Mouse (Mus musculus): ENCODE data around the gene Uts2. TPM values are rescaled to one million over a fixed set of nuclear protein-coding genes. Genes with fewer than 3 reads are reported as not detected.

Gene Uts2
- total and polyA plus RNA-seq, 3 experiments = not detected

DNA sequence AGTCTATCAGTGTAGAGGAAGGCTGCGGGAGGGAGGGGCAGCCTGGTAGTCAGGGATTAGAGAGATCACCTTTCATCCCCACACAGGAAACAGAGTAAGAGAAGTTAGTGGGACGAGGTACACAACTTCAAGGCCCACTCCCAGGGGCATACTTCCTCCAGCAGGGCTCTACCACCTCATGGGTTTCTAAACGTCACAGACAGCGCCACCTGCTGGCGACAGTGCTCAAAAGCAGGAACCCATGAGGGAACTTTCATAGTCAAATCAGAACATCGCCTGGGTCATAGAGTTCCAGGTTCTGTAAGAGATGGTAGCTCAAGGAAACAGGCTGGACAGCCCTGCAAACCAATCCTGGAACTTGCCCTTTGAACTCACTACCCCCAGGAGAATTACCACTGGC is 6.7 kb upstream of the Uts2 start:
- Histone ChIP-seq H3K4me3 (replicated peaks in 1 of 3; ENCODE audit: low read depth in 2 of 3, low read length in 2 of 3, poor library complexity in 1 of 3) (no peak overlapping the region), H3K36me3 (replicated peaks in 1 of 2; ENCODE audit: control insufficient read depth in 1 of 2, insufficient read depth in 1 of 2, low read length in 1 of 2) (no peaks in the 10 kb centered on the region), H3K9me3 (replicated peaks; ENCODE audit: low read length) (peaks cover 4% of the 10 kb centered on the region), H3K4me1 (ENCODE audit: control insufficient read depth in 1 of 2, insufficient read depth in 2 of 2) (peaks cover 4 to 5% of the 10 kb centered on the region in 2 experiments; a peak in 2 of 4 replicates), H3K4me2 (ENCODE audit: insufficient read depth, low read depth, poor library complexity, severe bottlenecking) (no peak overlapping the region), H3K27ac (ENCODE audit: insufficient read depth, low read depth) (no peak overlapping the region), H3K27me3 (replicated peaks) (no peaks in the 10 kb centered on the region), H3K79me2 (replicated peaks; ENCODE audit: control insufficient read depth, extremely low read depth, insufficient read depth, poor library complexity, severe bottlenecking) (no peaks in the 10 kb centered on the region), H3K9ac (ENCODE audit: insufficient read depth, low read depth) (no peak overlapping the region)
- dilution Hi-C loops (cut with MboI; ENCODE audit: extremely low pct_ligation_motif_present, extremely low pct_unique_long_range_greater_than_20kb, low sequenced_read_pairs) (no loop called here), in situ Hi-C loops (cut with MboI; ENCODE audit: low pct_ligation_motif_present, low pct_unique_long_range_greater_than_20kb, low sequenced_read_pairs) (no loop called here)
- peak; percentile 68 for DNase-seq (ENCODE audit: extremely low read depth)
- 0 out of 2 replicates have a peak, but pooled peaks have one; percentile 59 for TF ChIP-seq MYC (IDR thresholded peaks at IDR 0.05; ENCODE audit: low read depth, low read length)
- no peak for TF ChIP-seq JUND (conservative IDR thresholded peaks at IDR 0.05; ENCODE audit: low read depth, low read length)
- TF ChIP-seq CHD1 (IDR thresholded peaks at IDR 0.05; ENCODE audit: low read depth, low read length) = no peak
- TF ChIP-seq NELFE (IDR thresholded peaks at IDR 0.05; ENCODE audit: low read depth, low read length) = no peak
- peak; percentile 75 for TF ChIP-seq SMC3 (IDR thresholded peaks at IDR 0.05; ENCODE audit: low read depth, low read length)
- peak; percentile 26 to 75; a peak in 3 of 4 replicates for TF ChIP-seq CTCF (conservative IDR thresholded peaks at IDR 0.05 in 1 of 2, IDR thresholded peaks at IDR 0.05 in 1 of 2; ENCODE audit: low read depth in 2 of 2, low read length in 2 of 2)
- TF ChIP-seq RAD21 (IDR thresholded peaks at IDR 0.05; ENCODE audit: low read depth, low read length) = peak; percentile 42

DNA sequence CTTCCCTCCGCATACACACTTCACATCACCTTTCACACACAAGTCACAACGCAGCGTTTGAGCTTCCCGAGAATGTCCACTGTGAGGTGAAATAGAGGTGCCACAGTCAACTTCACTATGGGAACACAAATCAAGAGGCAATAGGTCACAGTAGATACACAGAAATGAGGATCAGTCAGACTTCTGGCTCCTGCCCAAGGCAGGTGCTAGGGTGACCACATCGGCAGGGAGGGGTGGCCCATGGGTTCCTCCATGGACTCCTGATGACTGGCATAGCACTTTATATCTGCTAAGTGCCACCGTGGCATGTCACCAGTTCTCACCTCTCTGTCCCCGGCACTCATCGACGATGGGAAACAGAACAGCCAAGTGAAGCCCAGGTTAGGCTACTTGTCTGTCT is 1.7 kb downstream of the Uts2 start:
- Histone ChIP-seq H3K27me3 (replicated peaks) (no peaks in the 10 kb centered on the region), H3K27ac (ENCODE audit: insufficient read depth, low read depth) (no peak overlapping the region), H3K4me2 (ENCODE audit: insufficient read depth, low read depth, poor library complexity, severe bottlenecking) (no peak overlapping the region), H3K9me3 (replicated peaks; ENCODE audit: low read length) (no peaks in the 10 kb centered on the region), H3K4me3 (replicated peaks in 1 of 3; ENCODE audit: low read depth in 2 of 3, low read length in 2 of 3, poor library complexity in 1 of 3) (no peak overlapping the region), H3K36me3 (replicated peaks in 1 of 2; ENCODE audit: control insufficient read depth in 1 of 2, insufficient read depth in 1 of 2, low read length in 1 of 2) (no peaks in the 10 kb centered on the region), H3K4me1 (ENCODE audit: control insufficient read depth in 1 of 2, insufficient read depth in 2 of 2) (peaks cover 21 to 33% of the 10 kb centered on the region in 2 experiments), H3K79me2 (replicated peaks; ENCODE audit: control insufficient read depth, extremely low read depth, insufficient read depth, poor library complexity, severe bottlenecking) (no peaks in the 10 kb centered on the region), H3K9ac (ENCODE audit: insufficient read depth, low read depth) (no peak overlapping the region)
- dilution Hi-C loops (cut with MboI; ENCODE audit: extremely low pct_ligation_motif_present, extremely low pct_unique_long_range_greater_than_20kb, low sequenced_read_pairs) (no loop called here), in situ Hi-C loops (cut with MboI; ENCODE audit: low pct_ligation_motif_present, low pct_unique_long_range_greater_than_20kb, low sequenced_read_pairs) (no loop called here)
- no peak for DNase-seq (ENCODE audit: extremely low read depth)
- TF ChIP-seq SIN3A (IDR thresholded peaks at IDR 0.05; ENCODE audit: low read length) (no peak), MAZ (IDR thresholded peaks at IDR 0.05; ENCODE audit: low read depth, low read length) (no peak), CHD2 (IDR thresholded peaks at IDR 0.05; ENCODE audit: low read length) (no peak), CHD1 (IDR thresholded peaks at IDR 0.05; ENCODE audit: low read depth, low read length) (no peak), UBTF (IDR thresholded peaks at IDR 0.05; ENCODE audit: low read depth, low read length) (no peak), ETS1 (conservative IDR thresholded peaks at IDR 0.05; ENCODE audit: low read depth, low read length) (no peak), POLR2AphosphoS2 (IDR thresholded peaks at IDR 0.05; ENCODE audit: low read depth, low read length) (no peak), POLR2A (IDR thresholded peaks at IDR 0.05; ENCODE audit: low read depth, low read length) (no peak), MEF2A (IDR thresholded peaks at IDR 0.05; ENCODE audit: borderline replicate concordance, low read depth, low read length) (no peak), BHLHE40 (IDR thresholded peaks at IDR 0.05; ENCODE audit: low read depth, low read length) (no peak), KAT2A (IDR thresholded peaks at IDR 0.05; ENCODE audit: insufficient replicate concordance, low read length) (no peak), ZC3H11A (IDR thresholded peaks at IDR 0.05; ENCODE audit: low read depth, low read length) (no peak), ELF1 (IDR thresholded peaks at IDR 0.05; ENCODE audit: low read depth, low read length) (no peak), MYC (IDR thresholded peaks at IDR 0.05; ENCODE audit: low read depth, low read length) (no peak)

Data from CH12.LX (cell line).